Mouse (Mus musculus) spleen, adult 2 months (tissue): ENCODE measurements around the gene Emp2.

Source experiments
- CTCF ChIP-seq: fragments of 200-500 bp; IDR thresholded peaks from 2 replicates; pipeline ENCODE4 v1.5.1; 2011; ENCODE audit warnings: mild to moderate bottlenecking, inconsistent platforms; ENCODE audit not compliant: insufficient read depth, insufficient read length, insufficient replicate concordance; ENCODE audit errors: extremely low read depth
- POLR2A ChIP-seq: fragments of 200-500 bp; IDR thresholded peaks from 2 replicates; pipeline ENCODE4 v1.6.1; 2011; ENCODE audit warnings: low read depth, low read length, inconsistent platforms

DNA sequence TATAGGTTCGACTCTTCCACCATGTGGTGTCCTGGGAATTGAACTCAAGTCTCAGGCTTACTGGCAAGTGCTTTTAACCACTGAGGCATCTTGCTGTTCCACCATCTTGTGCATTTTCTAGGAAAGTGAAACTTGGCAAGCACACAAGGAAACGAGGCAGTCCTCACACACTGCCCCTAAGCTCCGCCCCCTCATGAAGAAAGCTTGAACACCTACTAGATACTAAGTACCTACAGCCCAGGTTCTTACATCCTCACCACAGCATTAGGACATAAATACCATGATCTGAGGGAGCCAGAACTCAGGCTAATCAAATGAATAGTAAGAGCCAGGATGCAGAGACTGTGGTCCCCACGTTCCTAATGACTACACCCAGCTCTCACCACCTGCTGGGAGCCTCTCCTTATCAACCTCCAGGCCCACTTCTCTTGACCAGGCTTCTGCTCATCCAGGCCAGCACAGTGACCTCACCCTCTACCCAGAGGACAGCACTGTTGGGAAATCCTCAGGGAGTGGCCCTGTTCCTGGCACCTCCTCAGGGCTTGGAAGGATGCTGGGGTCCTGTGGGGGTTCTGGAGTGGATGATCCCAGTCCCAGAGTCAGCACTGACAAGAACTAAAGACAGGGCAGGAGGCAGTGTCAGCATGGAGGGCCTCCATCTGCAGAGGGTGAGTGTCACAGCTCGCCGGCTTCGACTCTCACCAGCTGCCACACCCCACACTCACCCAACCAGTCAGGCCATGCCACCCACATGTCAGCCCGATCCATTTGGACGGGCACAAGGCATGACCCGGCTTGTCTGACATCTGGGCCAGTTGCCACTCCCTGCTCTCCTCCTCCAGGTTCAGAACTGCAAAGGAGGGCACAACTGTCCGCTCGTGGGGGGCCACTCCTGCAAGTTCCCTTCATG is 17.1 kb upstream of the Emp2 start:
- TF ChIP-seq CTCF, result no peak
- no peak for TF ChIP-seq POLR2A
